Mouse (Mus musculus) limb, embryonic 11.5 days (tissue): ENCODE data around the gene Gm39566. TPM values are rescaled to one million over a fixed set of nuclear protein-coding genes. Genes with fewer than 3 reads are reported as not detected.

Experiments
- ATAC-seq: fragments of 200-750 bp; cut with Nextera tagmentation; 2 replicates; pipeline ENCODE4 v1.8.0; 2017; ENCODE audit warnings: low read depth; ENCODE audit not compliant: insufficient number of reproducible peaks, low FRiP score, low TSS enrichment
- DNase-seq: peaks from one replicate; pipeline ENCODE4 v3.0.0-alpha.2; 2015; ENCODE audit warnings: low spot score
- H3K27ac ChIP-seq: fragments of 300-500 bp; sonication (generic); replicated peaks from 2 replicates; pipeline ENCODE4 v1.5.1; 2014; ENCODE audit warnings: low read depth, mild to moderate bottlenecking, low read length
- H3K27me3 ChIP-seq: fragments of 300-500 bp; sonication (generic); 2 replicates; pipeline ENCODE4 v1.6.1; 2014; ENCODE audit warnings: mild to moderate bottlenecking, low read length, mixed read lengths; ENCODE audit not compliant: control insufficient read depth, insufficient read depth
- H3K36me3 ChIP-seq: fragments of 300-500 bp; sonication (generic); 2 replicates; pipeline ENCODE4 v1.6.1; 2014; ENCODE audit warnings: mild to moderate bottlenecking, low read length, moderate library complexity, mixed read lengths; ENCODE audit not compliant: control insufficient read depth, insufficient read depth
- H3K4me1 ChIP-seq: fragments of 300-500 bp; sonication (generic); 2 replicates; pipeline ENCODE4 v1.6.1; 2014; ENCODE audit warnings: low read length, mixed read lengths; ENCODE audit not compliant: control insufficient read depth, insufficient read depth
- H3K4me2 ChIP-seq: fragments of 300-500 bp; sonication (generic); 2 replicates; pipeline ENCODE4 v1.6.1; 2014; ENCODE audit warnings: low read depth, mild to moderate bottlenecking, moderate library complexity; ENCODE audit not compliant: severe bottlenecking
- H3K4me3 ChIP-seq: fragments of 300-500 bp; sonication (generic); 2 replicates; pipeline ENCODE4 v1.5.1; 2014; ENCODE audit warnings: low read depth, low read length
- H3K9ac ChIP-seq: fragments of 300-500 bp; sonication (generic); 2 replicates; pipeline ENCODE4 v1.6.1; 2014; ENCODE audit warnings: mild to moderate bottlenecking, low read length
- H3K9me3 ChIP-seq: fragments of 300-500 bp; sonication (generic); 2 replicates; pipeline ENCODE4 v1.6.1; 2016; ENCODE audit warnings: low read length; ENCODE audit not compliant: control insufficient read depth
- WGBS: fragments of 180-500 bp; shearing (Covaris S2); extraction: QIAGEN DNeasy Blood & Tissue Kit; methylation state at CpG from one replicate; pipeline ENCODE4 v1.1.7; 2014; 5-methylcytosine and 5-hydroxymethylcytosine counted together
- polyA plus RNA-seq: library from polyadenylated mRNA; unstranded; fragments of >200 nt; fragmentation: Nextera tagmentation; extraction: Ambion mirVana; gene quantifications from 2 replicates; pipeline ENCODE4 v1.2.1, GENCODE M21; 2014

Gm39566 gene
- polyA plus RNA-seq, 1 experiment from 2014 or later: not detected

- H3K9ac ChIP-seq: no peak overlapping the region
- no peaks in the 10 kb centered on the region for H3K4me1 ChIP-seq
- no peaks in the 10 kb centered on the region for H3K36me3 ChIP-seq
- H3K27me3 ChIP-seq: peaks cover 9% of the 10 kb centered on the region; the same call in 1 of the 2 replicates
- H3K4me3 ChIP-seq: no peak overlapping the region
- 25% methylated on average over 4 of the region's 4 CpGs for WGBS
- H3K9me3 ChIP-seq: no peaks in the 10 kb centered on the region
- no peak overlapping the region for H3K27ac ChIP-seq
- DNase-seq (no peak), ATAC-seq (no peak)
- no peak overlapping the region for H3K4me2 ChIP-seq
Observed at GRCm38 (mm10) chr11:69781828-69782227, 33.3 kb downstream of the Gm39566 start.

GRCm38 (mm10) chr11:69778985-69779384 is 36.1 kb downstream of the Gm39566 start:
- Histone ChIP-seq H3K4me2 (no peak overlapping the region), H3K4me3 (no peak overlapping the region; the same call in 1 of the 2 replicates), H3K27me3 (peaks cover 9% of the 10 kb centered on the region; the same call in 1 of the 2 replicates), H3K9ac (no peak overlapping the region), H3K9me3 (no peaks in the 10 kb centered on the region), H3K4me1 (no peaks in the 10 kb centered on the region), H3K27ac (no peak overlapping the region), H3K36me3 (no peaks in the 10 kb centered on the region)
- no peak for ATAC-seq
- WGBS: 33% methylated on average over 7 of the region's 7 CpGs
- DNase-seq: no peak

- Histone ChIP-seq H3K27me3 (peaks cover 9% of the 10 kb centered on the region; the same call in 1 of the 2 replicates), H3K4me3 (no peak overlapping the region), H3K4me1 (no peaks in the 10 kb centered on the region), H3K9ac (no peak overlapping the region), H3K9me3 (no peaks in the 10 kb centered on the region), H3K36me3 (no peaks in the 10 kb centered on the region), H3K4me2 (no peak overlapping the region), H3K27ac (no peak overlapping the region)
- 68% methylated on average over 23 of the region's 23 CpGs for WGBS
- ATAC-seq (no peak), DNase-seq (no peak)
Observed at GRCm38 (mm10) chr11:69778258-69778982, 36.7 kb downstream of the Gm39566 start.

GRCm38 (mm10) chr11:69777504-69778257 is 37.4 kb downstream of the Gm39566 start:
- Histone ChIP-seq H3K4me2 (no peak overlapping the region), H3K4me1 (no peaks in the 10 kb centered on the region), H3K36me3 (no peaks in the 10 kb centered on the region), H3K27me3 (peaks cover 9% of the 10 kb centered on the region; the same call in 1 of the 2 replicates), H3K9ac (no peak overlapping the region), H3K27ac (no peak overlapping the region), H3K4me3 (no peak overlapping the region), H3K9me3 (no peaks in the 10 kb centered on the region)
- 66% methylated on average over 26 of the region's 26 CpGs for WGBS
- DNase-seq: no peak
- no peak for ATAC-seq

- Histone ChIP-seq H3K27me3 (peaks cover 9% of the 10 kb centered on the region; the same call in 1 of the 2 replicates), H3K4me2 (no peak overlapping the region), H3K9me3 (no peaks in the 10 kb centered on the region), H3K4me1 (no peaks in the 10 kb centered on the region), H3K9ac (no peak overlapping the region), H3K36me3 (no peaks in the 10 kb centered on the region), H3K4me3 (no peak overlapping the region), H3K27ac (no peak overlapping the region)
- 78% methylated on average over 20 of the region's 20 CpGs for WGBS
- no peak for DNase-seq
- no peak for ATAC-seq
Observed at GRCm38 (mm10) chr11:69776488-69776887, 38.6 kb downstream of the Gm39566 start.

GRCm38 (mm10) chr11:69775716-69776115 is 39.4 kb downstream of the Gm39566 start:
- peaks cover 9% of the 10 kb centered on the region; the same call in 1 of the 2 replicates for H3K27me3 ChIP-seq
- WGBS: 64% methylated on average over 10 of the region's 10 CpGs
- no peak for ATAC-seq

GRCm38 (mm10) chr11:69774961-69775360 is 40.1 kb downstream of the Gm39566 start:
- Histone ChIP-seq H3K36me3 (no peaks in the 10 kb centered on the region), H3K4me2 (no peak overlapping the region), H3K27me3 (peaks cover 9% of the 10 kb centered on the region; the same call in 1 of the 2 replicates), H3K9me3 (no peaks in the 10 kb centered on the region), H3K27ac (no peak overlapping the region), H3K4me3 (no peak overlapping the region), H3K9ac (no peak overlapping the region), H3K4me1 (no peaks in the 10 kb centered on the region)
- WGBS: 56% methylated on average over 5 of the region's 5 CpGs
- ATAC-seq (no peak), DNase-seq (no peak)

More at GRCm38 (mm10) chr11:69775716-69776115, 39.4 kb downstream of the Gm39566 start:
- no peak overlapping the region for H3K4me2 ChIP-seq
- no peak for DNase-seq
- no peaks in the 10 kb centered on the region for H3K36me3 ChIP-seq
- H3K27ac ChIP-seq: no peak overlapping the region
- no peak overlapping the region for H3K9ac ChIP-seq
- no peaks in the 10 kb centered on the region for H3K4me1 ChIP-seq
- no peaks in the 10 kb centered on the region for H3K9me3 ChIP-seq
- no peak overlapping the region for H3K4me3 ChIP-seq

- Histone ChIP-seq H3K36me3 (no peaks in the 10 kb centered on the region), H3K9ac (no peak overlapping the region), H3K4me1 (peaks cover 15% of the 10 kb centered on the region), H3K27me3 (no peaks in the 10 kb centered on the region), H3K4me2 (peak overlapping the region; percentile 14; the same call in 1 of the 2 replicates), H3K4me3 (no peak overlapping the region; the same call in 1 of the 2 replicates), H3K27ac (no peak overlapping the region), H3K9me3 (no peaks in the 10 kb centered on the region)
- no peak for ATAC-seq
- 64% methylated on average over 4 of the region's 4 CpGs for WGBS
- DNase-seq: no peak
Observed at GRCm38 (mm10) chr11:69767625-69767909, 47.5 kb downstream of the Gm39566 start.
